Mouse (Mus musculus) cerebral cortex, adult 2 months (tissue): ENCODE measurements around the gene Olfr9.

Source experiments
- WGBS: fragments of 180-500 bp; shearing (Covaris S2); methylation state at CpG from one replicate; pipeline ENCODE4 v1.1.7; 2018; 5-methylcytosine and 5-hydroxymethylcytosine counted together

Olfr9 gene

DNA sequence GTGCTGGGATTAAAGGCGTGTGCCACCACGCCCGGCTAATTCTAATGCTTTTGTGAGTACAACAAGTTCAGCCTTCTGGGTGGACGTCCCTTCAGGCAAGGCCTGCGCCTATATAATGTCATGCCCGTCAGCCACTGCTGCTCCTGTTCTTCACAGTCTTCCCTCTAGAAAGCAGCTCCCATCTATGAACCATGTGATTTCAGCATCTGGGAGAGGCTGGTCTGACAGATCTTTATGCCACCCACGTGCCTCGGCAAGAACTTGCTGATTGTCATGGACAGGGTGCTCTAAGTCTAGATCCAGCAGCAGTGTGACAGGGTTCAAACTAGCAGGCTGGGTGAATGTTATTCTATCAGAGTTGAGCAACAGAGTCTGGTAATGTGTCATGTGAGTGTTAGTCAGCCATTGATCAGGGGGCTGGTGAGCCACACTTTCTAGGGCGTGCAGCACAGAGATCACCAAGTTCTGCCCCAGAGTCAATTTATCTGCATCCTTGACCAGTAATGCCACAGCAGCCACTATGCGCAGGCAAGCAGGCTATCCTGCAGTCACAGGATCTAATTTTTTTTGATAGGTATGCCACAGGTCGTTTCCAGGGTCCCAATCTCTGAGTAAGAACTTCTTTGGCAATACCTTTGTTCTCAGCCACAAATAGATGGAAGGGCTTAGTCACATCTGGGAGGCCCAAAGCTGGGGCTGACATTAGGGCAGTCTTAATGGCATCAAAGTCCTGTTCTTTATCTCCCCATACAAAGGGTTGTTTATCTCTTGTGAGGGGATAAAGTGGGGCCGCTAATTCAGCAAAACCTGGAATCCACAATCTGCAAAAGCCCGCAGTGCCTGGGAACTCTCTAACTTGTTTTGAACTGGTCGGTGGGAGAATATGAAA lies 15.0 kb downstream of the Olfr9 start:
- WGBS = 77% methylated on average over 14 of the region's 14 CpGs

DNA sequence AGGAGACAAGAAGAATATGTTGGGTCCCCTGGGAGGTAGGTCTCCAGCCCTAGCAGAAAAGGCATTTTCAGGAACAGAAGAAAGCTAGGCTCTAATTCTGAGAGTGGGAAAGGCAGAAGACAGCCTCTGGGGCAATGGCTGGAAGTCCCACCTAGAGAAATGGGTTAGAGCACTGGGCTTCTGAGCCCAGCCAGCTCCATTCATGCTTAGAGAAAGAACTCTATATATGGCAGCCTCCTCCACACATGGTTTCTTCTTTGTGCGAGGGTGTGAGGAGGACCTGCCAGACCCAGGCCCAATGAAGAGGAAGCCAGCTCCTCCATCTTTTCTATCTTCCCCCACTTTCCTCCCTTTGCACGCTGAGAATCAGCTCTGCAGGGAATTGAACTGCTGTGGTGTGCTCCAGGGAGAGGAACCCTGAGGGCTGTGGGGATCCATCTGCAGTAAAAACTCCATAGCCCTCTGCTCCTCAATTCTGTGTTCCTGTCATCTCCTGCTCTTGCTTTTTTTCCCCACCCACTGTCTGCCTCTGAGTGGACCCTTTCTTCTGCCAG lies 21.1 kb downstream of the Olfr9 start, which contains the start of gene Olfr763:
Gene Olfr763 (plus strand): TSS at position 504 of the 554 bp plus-strand sequence.
- WGBS = 49% methylated on average over 2 of the region's 2 CpGs

DNA sequence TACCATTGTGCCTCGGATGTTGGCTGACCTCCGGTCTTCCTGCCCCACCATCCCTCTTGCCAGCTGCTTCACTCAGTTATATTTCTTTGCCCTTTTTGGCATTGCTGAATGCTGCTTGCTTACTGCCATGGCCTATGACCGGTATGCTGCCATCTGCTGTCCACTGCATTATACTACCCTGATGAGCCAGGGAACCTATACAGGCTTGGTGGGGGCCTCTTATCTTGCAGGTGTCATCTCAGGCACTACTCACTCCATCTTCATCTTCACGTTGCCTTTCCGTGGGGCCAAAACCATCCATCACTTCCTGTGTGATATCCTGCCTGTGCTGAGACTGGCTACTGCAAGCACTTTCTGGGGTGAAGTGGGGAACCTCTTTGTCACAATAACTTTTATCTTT lies 22.3 kb downstream of the Olfr9 start:
- WGBS = 72% methylated on average over 2 of the region's 5 CpGs

DNA sequence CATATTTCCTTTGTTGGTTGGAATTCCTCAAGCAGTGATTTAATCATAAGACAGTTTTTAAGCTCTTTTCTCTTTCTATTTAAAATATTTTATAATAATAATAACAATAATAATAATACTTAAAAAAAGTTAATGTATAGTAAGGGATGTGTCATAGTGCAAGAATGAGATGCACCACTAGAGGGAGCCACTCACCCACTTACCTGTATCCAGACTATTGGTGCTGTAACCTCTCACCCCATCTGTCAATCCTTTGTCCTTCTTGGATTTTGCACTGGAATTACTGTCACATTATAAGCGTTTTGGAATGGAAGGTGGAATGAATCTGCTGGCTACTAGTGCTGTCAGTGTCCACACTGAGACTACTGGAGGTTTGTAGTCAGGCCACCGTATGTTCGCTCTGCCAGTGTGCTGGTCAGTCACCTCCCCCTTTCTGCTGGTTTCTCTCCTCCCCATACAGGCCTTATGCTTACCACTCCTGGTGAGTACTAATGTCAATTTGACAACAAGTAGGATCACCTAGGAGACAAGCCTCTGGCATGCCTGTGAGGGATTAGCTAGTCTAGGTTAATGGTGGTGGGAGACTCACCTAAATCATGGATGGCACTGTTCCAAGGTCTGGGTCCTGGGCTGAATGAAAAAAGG lies 36.9 kb downstream of the Olfr9 start:
- WGBS = 62% methylated on average over 3 of the region's 3 CpGs

DNA sequence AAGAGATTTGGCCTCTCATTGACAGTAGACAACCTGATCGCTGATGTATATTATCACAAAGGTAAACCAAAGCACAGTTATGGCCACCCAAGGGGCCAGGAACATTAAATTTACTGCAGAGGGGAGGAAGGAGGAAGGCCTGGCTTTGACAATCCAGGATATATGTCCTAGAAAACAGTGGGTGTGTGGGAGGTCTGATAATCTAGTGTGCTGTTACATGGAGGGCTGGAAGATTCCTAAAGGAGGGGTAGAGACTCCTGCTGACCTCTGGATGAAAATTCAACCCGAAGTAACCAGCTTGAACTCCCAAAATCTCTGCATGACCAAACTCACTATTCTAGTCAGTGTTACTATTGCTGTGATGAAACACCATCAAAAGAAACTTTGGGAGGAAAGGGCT lies 39.1 kb downstream of the Olfr9 start:
- 89% methylated on average over 2 of the region's 2 CpGs for WGBS

DNA sequence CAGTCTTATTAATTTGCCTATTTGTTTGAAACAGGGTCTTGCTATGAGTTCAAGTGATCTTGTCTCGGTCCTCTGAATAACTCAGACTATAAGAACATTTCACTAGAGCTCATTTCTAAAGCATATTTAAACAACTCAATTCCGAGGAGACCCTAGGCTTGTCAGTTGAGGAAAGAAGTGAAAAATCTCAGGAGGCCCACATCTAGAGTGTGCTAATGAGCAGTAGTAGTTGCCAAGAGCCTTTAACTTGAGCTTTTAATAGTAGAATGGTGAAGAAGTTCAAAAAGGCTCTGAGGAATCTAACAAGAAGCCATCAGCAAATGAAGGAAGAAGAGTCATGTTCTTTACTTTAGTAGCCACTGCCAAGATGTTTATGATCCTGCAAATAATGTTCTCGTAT lies 50.6 kb downstream of the Olfr9 start, which contains the start of gene Olfr764-ps1:
Gene Olfr764-ps1 (minus strand): TSS at position 101 of the 400 bp plus-strand sequence.
- 75% methylated on average over 3 of the region's 3 CpGs for WGBS
